Mouse (Mus musculus): Measurements from ENCODE around the gene Rhox6. TPM values are rescaled to one million over a fixed set of nuclear protein-coding genes. Genes with fewer than 3 reads are reported as not detected.

Rhox6 gene
- total and polyA plus RNA-seq, 2 experiments from 2014 or later = not detected

DNA sequence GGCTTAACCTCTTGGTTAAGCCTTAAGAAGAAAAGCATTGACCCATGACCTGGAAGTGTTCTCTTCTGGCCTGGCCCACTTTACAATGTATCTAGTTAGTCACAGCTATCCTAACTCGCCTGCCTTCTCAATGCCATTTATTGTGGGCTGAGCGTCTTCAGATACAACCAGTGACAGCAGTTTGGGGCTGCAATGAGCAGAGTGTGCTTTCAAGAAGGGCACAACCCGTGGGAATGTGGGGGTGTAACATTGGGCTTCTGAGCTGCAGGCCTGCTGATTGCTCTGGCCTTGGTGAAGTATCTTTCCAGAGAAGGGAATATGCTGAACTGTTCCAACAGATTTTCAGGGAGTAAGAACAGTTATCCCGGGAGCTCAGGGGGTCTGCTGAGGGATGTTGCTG, 52.1 kb downstream of the Rhox6 start, which contains the start of gene Rhox8:
Gene Rhox8, minus strand, starts transcription at position 101 of the 400 bp plus-strand sequence.
- no peaks in the 10 kb centered on the region for H3K36me3 ChIP-seq (ENCODE audit: insufficient read depth, low read length)
- no peak for ATAC-seq
- H3K4me3 ChIP-seq (ENCODE audit: low read length) = no peak within 1 kb of the TSS
- H3K4me2 ChIP-seq (ENCODE audit: low read depth, low read length) = no peak within 1 kb of the TSS
- H3K9me3 ChIP-seq (ENCODE audit: low read length) = no peaks in the 10 kb centered on the region
- TF ChIP-seq CTCF (IDR thresholded peaks at IDR 0.05; ENCODE audit: low read depth) = no peak
- no peak for DNase-seq (ENCODE audit: low spot score)
- H3K4me1 ChIP-seq (ENCODE audit: insufficient read depth, low read length) = no peaks in the 10 kb centered on the region
- H3K27me3 ChIP-seq (ENCODE audit: insufficient read depth, low read length) = no peaks in the 10 kb centered on the region
- WGBS = 84% methylated on average over 4 of the region's 4 CpGs
- no peak within 1 kb of the TSS for H3K9ac ChIP-seq (replicated peaks; ENCODE audit: low read length)
- H3K27ac ChIP-seq = no peak within 1 kb of the TSS

Other genes starting within 250 kb of the Rhox6 start
- gene Rhox3f, start 245.9 kb upstream of the Rhox6 start, total RNA-seq (2014; rRNA removed) = not detected in 2 replicates
- gene Rhox3f, start 245.9 kb upstream of the Rhox6 start, polyA plus RNA-seq (2015; fragmentation: Nextera tagmentation; extraction: Ambion mirVana) = not detected in 2 replicates
- gene Rhox4f, start 219.2 kb upstream of the Rhox6 start, total RNA-seq (2014; rRNA removed) = not detected in 2 replicates
- not detected in 2 replicates for gene Rhox4f, start 219.2 kb upstream of the Rhox6 start, polyA plus RNA-seq (2015; fragmentation: Nextera tagmentation; extraction: Ambion mirVana)
- not detected in 2 replicates for gene Rhox3g, start 198.3 kb upstream of the Rhox6 start, total RNA-seq (2014; rRNA removed)
- gene Rhox3g, start 198.3 kb upstream of the Rhox6 start, polyA plus RNA-seq (2015; fragmentation: Nextera tagmentation; extraction: Ambion mirVana) = not detected in 2 replicates
- gene Rhox2g, start 183.4 kb upstream of the Rhox6 start, total RNA-seq (2014; rRNA removed) = not detected in 2 replicates
- gene Rhox2g, start 183.4 kb upstream of the Rhox6 start, polyA plus RNA-seq (2015; fragmentation: Nextera tagmentation; extraction: Ambion mirVana) = not detected in 2 replicates
- gene Rhox4g, start 175.6 kb upstream of the Rhox6 start, total RNA-seq (2014; rRNA removed) = not detected in 2 replicates
- not detected in 2 replicates for gene Rhox4g, start 175.6 kb upstream of the Rhox6 start, polyA plus RNA-seq (2015; fragmentation: Nextera tagmentation; extraction: Ambion mirVana)
- not detected in 2 replicates for gene Rhox3h, start 158.1 kb upstream of the Rhox6 start, total RNA-seq (2014; rRNA removed)
- not detected in 2 replicates for gene Rhox3h, start 158.1 kb upstream of the Rhox6 start, polyA plus RNA-seq (2015; fragmentation: Nextera tagmentation; extraction: Ambion mirVana)
- gene Rhox2h, start 153.6 kb upstream of the Rhox6 start, total RNA-seq (2014; rRNA removed) = not detected in 2 replicates
- not detected in 2 replicates for gene Rhox2h, start 153.6 kb upstream of the Rhox6 start, polyA plus RNA-seq (2015; fragmentation: Nextera tagmentation; extraction: Ambion mirVana)
- gene Rhox5, start 22.1 kb upstream of the Rhox6 start, total RNA-seq (2014; rRNA removed) = not detected in 2 replicates
- gene Rhox5, start 22.1 kb upstream of the Rhox6 start, polyA plus RNA-seq (2015; fragmentation: Nextera tagmentation; extraction: Ambion mirVana) = 0.71 and 1.00 TPM in 2 replicates
- gene Rhox7a, start 4.8 kb downstream of the Rhox6 start, total RNA-seq (2014; rRNA removed) = not detected in 2 replicates
- not detected in 2 replicates for gene Rhox7a, start 4.8 kb downstream of the Rhox6 start, polyA plus RNA-seq (2015; fragmentation: Nextera tagmentation; extraction: Ambion mirVana)
- gene Rhox8, start 52.0 kb downstream of the Rhox6 start, total RNA-seq (2014; rRNA removed) = not detected in 2 replicates
- gene Rhox8, start 52.0 kb downstream of the Rhox6 start, polyA plus RNA-seq (2015; fragmentation: Nextera tagmentation; extraction: Ambion mirVana) = not detected in 2 replicates
- not detected in 2 replicates for gene Rhox7b, start 70.3 kb downstream of the Rhox6 start, total RNA-seq (2014; rRNA removed)
- not detected in 2 replicates for gene Rhox7b, start 70.3 kb downstream of the Rhox6 start, polyA plus RNA-seq (2015; fragmentation: Nextera tagmentation; extraction: Ambion mirVana)
- gene Rhox9, start 74.9 kb downstream of the Rhox6 start, total RNA-seq (2014; rRNA removed) = not detected in 2 replicates
- not detected in 2 replicates for gene Rhox9, start 74.9 kb downstream of the Rhox6 start, polyA plus RNA-seq (2015; fragmentation: Nextera tagmentation; extraction: Ambion mirVana)
- not detected in 2 replicates for gene Btg1-ps1, start 191.9 kb downstream of the Rhox6 start, total RNA-seq (2014; rRNA removed)
- gene Btg1-ps1, start 191.9 kb downstream of the Rhox6 start, polyA plus RNA-seq (2015; fragmentation: Nextera tagmentation; extraction: Ambion mirVana) = not detected in 2 replicates
- not detected in 2 replicates for gene Btg1-ps2, start 216.2 kb downstream of the Rhox6 start, total RNA-seq (2014; rRNA removed)
- gene Btg1-ps2, start 216.2 kb downstream of the Rhox6 start, polyA plus RNA-seq (2015; fragmentation: Nextera tagmentation; extraction: Ambion mirVana) = not detected in 2 replicates
- not detected in 2 replicates for gene Rhox10, start 239.6 kb downstream of the Rhox6 start, total RNA-seq (2014; rRNA removed)
- not detected in 2 replicates for gene Rhox10, start 239.6 kb downstream of the Rhox6 start, polyA plus RNA-seq (2015; fragmentation: Nextera tagmentation; extraction: Ambion mirVana)

Measured in hindbrain, postnatal 0 days (tissue).